Mouse (Mus musculus) spleen, adult 2 months (tissue): ENCODE data around the gene Cldn14. TPM values are rescaled to one million over a fixed set of nuclear protein-coding genes. Genes with fewer than 3 reads are reported as not detected.

Source experiments
- DNase-seq, 2 experiments: peaks; one replicate each; pipeline versions ENCODE4 v3.0.0 to v3.0.0-alpha.2; 2012 to 2021; ENCODE audit warnings: low spot score in 2 of 2, low read depth in 1 of 2
- H3K27ac ChIP-seq: fragments of 200-500 bp; 2 replicates; pipeline ENCODE4 v1.5.1; 2012; ENCODE audit warnings: low read length, inconsistent platforms; ENCODE audit not compliant: insufficient read depth
- H3K27me3 ChIP-seq: fragments of 200-500 bp; 2 replicates; pipeline ENCODE4 v1.6.1; 2012; ENCODE audit warnings: mild to moderate bottlenecking, moderate library complexity, low read length, inconsistent platforms; ENCODE audit not compliant: control insufficient read depth, insufficient read depth
- H3K36me3 ChIP-seq: fragments of 200-500 bp; 2 replicates; pipeline ENCODE4 v1.6.1; 2012; ENCODE audit warnings: mild to moderate bottlenecking, low read length, inconsistent platforms; ENCODE audit not compliant: control insufficient read depth, insufficient read depth
- H3K4me1 ChIP-seq: fragments of 200-500 bp; 2 replicates; pipeline ENCODE4 v1.6.1; 2011; ENCODE audit warnings: inconsistent platforms; ENCODE audit not compliant: control insufficient read depth, insufficient read depth, insufficient read length
- H3K4me3 ChIP-seq: fragments of 200-500 bp; 2 replicates; pipeline ENCODE4 v1.5.1; 2011; ENCODE audit warnings: mild to moderate bottlenecking, inconsistent platforms; ENCODE audit not compliant: insufficient read depth, insufficient read length; ENCODE audit errors: extremely low read depth
- CTCF ChIP-seq: fragments of 200-500 bp; IDR thresholded peaks from 2 replicates; pipeline ENCODE4 v1.5.1; 2011; ENCODE audit warnings: mild to moderate bottlenecking, inconsistent platforms; ENCODE audit not compliant: insufficient read depth, insufficient read length, insufficient replicate concordance; ENCODE audit errors: extremely low read depth
- POLR2A ChIP-seq: fragments of 200-500 bp; IDR thresholded peaks from 2 replicates; pipeline ENCODE4 v1.6.1; 2011; ENCODE audit warnings: low read depth, low read length, inconsistent platforms
- WGBS: fragments of 180-500 bp; shearing (Covaris S2); methylation state at CpG from one replicate; pipeline ENCODE4 v1.1.7; 2018; 5-methylcytosine and 5-hydroxymethylcytosine counted together
- polyA plus RNA-seq: library from polyadenylated mRNA; depleted of rRNA; stranded (reverse); fragments of >200 nt; gene quantifications from 2 replicates; pipeline ENCODE4 v1.2.3, GENCODE M21; 2012

Gene Cldn14
- polyA plus RNA-seq, 1 experiment = not detected

- no peak overlapping the region for H3K4me3 ChIP-seq
- no peak for DNase-seq
- no peaks in the 10 kb centered on the region for H3K36me3 ChIP-seq
- H3K27ac ChIP-seq = no peak overlapping the region
- whole genome bisulfite sequencing = 19% methylated on average over 12 of the region's 12 CpGs
- no peaks in the 10 kb centered on the region for H3K27me3 ChIP-seq
- TF ChIP-seq CTCF = no peak
- no peak for TF ChIP-seq POLR2A
- H3K4me1 ChIP-seq = no peaks in the 10 kb centered on the region
Measured at GRCm38 (mm10) chr16:93957402-93957801, 51.2 kb downstream of the Cldn14 start.

- TF ChIP-seq CTCF (no peak), POLR2A (no peak)
- Histone ChIP-seq H3K27me3 (no peaks in the 10 kb centered on the region), H3K4me1 (no peaks in the 10 kb centered on the region), H3K36me3 (no peaks in the 10 kb centered on the region), H3K4me3 (no peak overlapping the region), H3K27ac (no peak overlapping the region)
- 58% methylated on average over 7 of the region's 7 CpGs for WGBS
- no peak for DNase-seq
Measured at GRCm38 (mm10) chr16:93956986-93957385, 51.7 kb downstream of the Cldn14 start.

- Histone ChIP-seq H3K36me3 (no peaks in the 10 kb centered on the region), H3K4me1 (no peaks in the 10 kb centered on the region; the same call in 1 of the 2 replicates), H3K27me3 (no peaks in the 10 kb centered on the region), H3K27ac (no peak overlapping the region), H3K4me3 (no peak overlapping the region)
- TF ChIP-seq CTCF = no peak
- no peak for TF ChIP-seq POLR2A
- WGBS = 86% methylated on average over 4 of the region's 4 CpGs
- no peak for DNase-seq
Measured at GRCm38 (mm10) chr16:93947396-93947795, 61.2 kb downstream of the Cldn14 start.

- DNase-seq = no peak
- H3K4me1 ChIP-seq = no peaks in the 10 kb centered on the region; the same call in 1 of the 2 replicates
- TF ChIP-seq CTCF (no peak), POLR2A (no peak)
- no peak overlapping the region for H3K4me3 ChIP-seq
- H3K27me3 ChIP-seq = no peaks in the 10 kb centered on the region
- H3K36me3 ChIP-seq = no peaks in the 10 kb centered on the region
- no peak overlapping the region for H3K27ac ChIP-seq
- WGBS = 80% methylated on average over 6 of the region's 6 CpGs
Measured at GRCm38 (mm10) chr16:93944301-93944700, 64.3 kb downstream of the Cldn14 start.

- no peak overlapping the region for H3K27ac ChIP-seq
- 85% methylated on average over 10 of the region's 10 CpGs for WGBS
- no peak overlapping the region for H3K4me3 ChIP-seq
- H3K27me3 ChIP-seq = no peaks in the 10 kb centered on the region
- H3K4me1 ChIP-seq = no peaks in the 10 kb centered on the region; the same call in 1 of the 2 replicates
- no peak for DNase-seq
- H3K36me3 ChIP-seq = no peaks in the 10 kb centered on the region
- TF ChIP-seq POLR2A (no peak), CTCF (no peak)
Measured at GRCm38 (mm10) chr16:93942796-93943502, 65.7 kb downstream of the Cldn14 start.

- no peak for DNase-seq
- Histone ChIP-seq H3K27me3 (no peaks in the 10 kb centered on the region), H3K27ac (no peak overlapping the region), H3K36me3 (no peaks in the 10 kb centered on the region), H3K4me1 (no peaks in the 10 kb centered on the region; the same call in 1 of the 2 replicates), H3K4me3 (no peak overlapping the region)
- 55% methylated on average over 10 of the region's 10 CpGs for WGBS
- TF ChIP-seq POLR2A = no peak
- TF ChIP-seq CTCF = no peak
Measured at GRCm38 (mm10) chr16:93941781-93942567, 66.7 kb downstream of the Cldn14 start.

- no peaks in the 10 kb centered on the region for H3K36me3 ChIP-seq
- no peak overlapping the region for H3K4me3 ChIP-seq
- WGBS = 85% methylated on average over 4 of the region's 4 CpGs
- no peak for DNase-seq
- H3K27me3 ChIP-seq = no peaks in the 10 kb centered on the region
- H3K27ac ChIP-seq = no peak overlapping the region
- TF ChIP-seq CTCF (no peak), POLR2A (no peak)
- peaks cover under 1% of the 10 kb centered on the region; the same call in 1 of the 2 replicates for H3K4me1 ChIP-seq
Measured at GRCm38 (mm10) chr16:93939961-93940360, 68.7 kb downstream of the Cldn14 start.
